Mouse (Mus musculus): ENCODE data around the gene Gm5447. TPM values are rescaled to one million over a fixed set of nuclear protein-coding genes. Genes with fewer than 3 reads are reported as not detected.

Gm5447 gene
- polyA plus RNA-seq (2015; fragmentation: Illumina TruSeq; extraction: RNeasy Lipid Tissue Mini Kit (QIAGEN cat#74804); ENCODE audit: insufficient read depth, low read depth, low replicate concordance): not detected

GRCm38 (mm10) chr13:30973501-30974246, at the start of gene Gm5447, which contains the start of gene Exoc2:
Gene Gm5447 (plus strand): TSS chr13:30974204.
Gene Exoc2 (minus strand): TSS chr13:30974093.

GRCm38 (mm10) chr13:30947540-30947939, 26.5 kb upstream of the Gm5447 start, which contains the start of gene Hus1b:
Gene Hus1b (minus strand): TSS chr13:30947759.

Other genes with a start within 250 kb of the Gm5447 start
- 0.22 TPM for gene Irf4, start 225.0 kb upstream of the Gm5447 start, polyA plus RNA-seq (2015; fragmentation: Illumina TruSeq; extraction: RNeasy Lipid Tissue Mini Kit (QIAGEN cat#74804); ENCODE audit: insufficient read depth, low read depth, low replicate concordance)
- gene Hus1b, start 26.4 kb upstream of the Gm5447 start, polyA plus RNA-seq (2015; fragmentation: Illumina TruSeq; extraction: RNeasy Lipid Tissue Mini Kit (QIAGEN cat#74804); ENCODE audit: insufficient read depth, low read depth, low replicate concordance): not detected
- 3.1 TPM for gene Exoc2, start 111 bp upstream of the Gm5447 start, polyA plus RNA-seq (2015; fragmentation: Illumina TruSeq; extraction: RNeasy Lipid Tissue Mini Kit (QIAGEN cat#74804); ENCODE audit: insufficient read depth, low read depth, low replicate concordance)